Mouse (Mus musculus): ENCODE data around the gene Auts2.

Auts2 gene

DNA sequence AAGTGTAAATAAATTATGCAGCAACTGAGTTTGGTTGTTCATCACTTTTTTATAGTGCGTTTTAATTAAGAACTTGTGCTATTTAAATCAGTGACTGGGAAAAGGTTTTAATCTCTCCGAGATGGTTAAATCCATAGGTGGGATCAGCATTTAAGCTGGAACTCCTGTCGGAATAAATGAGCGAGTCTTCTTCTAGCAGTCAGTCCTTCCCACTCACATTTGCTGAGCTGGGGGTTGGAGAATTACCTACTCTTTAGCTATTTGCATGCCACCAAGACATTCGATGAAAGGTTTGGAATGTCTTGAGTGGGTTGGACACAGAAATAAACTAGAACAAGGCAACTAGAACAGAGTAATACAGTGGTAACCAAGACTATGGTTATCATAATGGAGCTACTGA lies 45.1 kb downstream of the Auts2 start:
- no peak for DNase-seq

DNA sequence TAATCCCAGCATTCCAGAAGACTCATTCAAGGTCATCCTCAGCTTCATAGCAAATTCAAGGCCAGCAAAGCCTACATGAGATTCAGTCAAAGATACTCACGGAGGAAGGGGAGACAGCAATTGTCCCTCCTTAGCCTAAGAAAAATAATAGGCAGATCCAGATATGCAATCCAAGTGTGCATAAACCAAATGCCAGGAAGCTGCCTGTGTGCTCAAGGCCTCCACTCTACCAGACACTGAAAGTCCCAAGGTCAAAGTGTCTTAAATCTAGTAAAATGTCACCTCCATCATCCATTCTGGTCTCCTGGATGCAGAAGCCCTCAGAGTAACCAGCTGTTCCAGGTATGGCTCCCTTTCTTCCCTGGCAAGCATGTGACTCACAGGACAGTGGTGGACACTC lies 50.4 kb downstream of the Auts2 start:
- no peak for DNase-seq

DNA sequence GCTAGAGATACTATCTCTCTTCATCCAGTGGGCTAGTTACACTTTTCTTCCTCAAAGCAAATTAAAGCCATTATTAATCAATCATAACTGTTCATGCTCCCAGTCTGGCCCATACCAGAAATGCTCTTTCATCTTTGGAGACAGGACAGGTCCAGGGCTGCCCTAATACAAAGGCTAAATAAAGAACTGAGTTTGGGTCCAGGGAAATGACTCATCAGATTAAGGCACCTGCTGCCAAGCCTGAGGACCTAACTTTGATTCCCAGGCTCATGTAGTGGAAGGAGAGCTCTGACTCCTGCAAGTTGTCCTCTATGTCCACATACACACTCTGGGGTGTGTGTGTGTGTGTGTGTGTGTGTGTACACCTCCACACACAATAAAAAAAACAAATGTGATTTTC lies 51.1 kb downstream of the Auts2 start:
- DNase-seq = no peak

DNA sequence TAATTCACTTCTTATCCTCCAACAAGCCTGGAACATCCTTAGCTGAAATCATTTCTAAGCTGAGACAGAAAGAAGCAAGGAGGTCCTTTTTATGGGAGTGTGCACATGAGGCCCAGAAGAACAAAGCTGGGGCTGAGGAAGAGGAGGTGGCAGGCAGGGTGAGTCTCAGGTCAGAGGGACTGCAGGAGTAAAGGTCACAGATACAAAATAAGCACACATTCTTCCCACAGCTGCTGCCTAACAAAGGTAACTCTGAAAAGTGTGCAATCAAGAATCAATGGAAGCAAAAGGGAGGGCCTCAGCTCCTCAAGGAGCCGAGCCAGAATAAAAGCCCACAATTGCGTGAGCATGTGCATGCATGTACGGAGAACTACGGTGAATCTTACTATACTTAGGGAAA lies 51.6 kb downstream of the Auts2 start:
- DNase-seq = no peak

DNA sequence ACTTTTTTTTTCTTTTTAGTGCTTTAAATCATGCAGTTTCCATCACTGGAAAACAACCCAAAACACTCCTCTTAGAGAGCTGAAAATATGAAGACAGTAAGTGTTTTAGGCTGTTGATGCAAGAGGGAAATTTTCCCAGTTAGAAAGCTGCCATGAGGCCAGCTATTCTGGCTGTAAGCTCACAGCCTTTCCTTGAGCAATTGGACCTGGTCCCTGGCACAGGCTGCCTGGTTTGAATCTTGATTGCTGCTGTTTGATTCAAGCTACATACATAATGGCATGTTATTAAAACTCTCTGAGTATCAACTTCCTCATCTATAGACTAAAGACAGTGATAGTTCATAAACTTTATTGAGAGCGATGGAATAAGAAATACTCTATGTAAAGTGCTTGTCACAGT lies 52.8 kb downstream of the Auts2 start:
- DNase-seq = no peak

DNA sequence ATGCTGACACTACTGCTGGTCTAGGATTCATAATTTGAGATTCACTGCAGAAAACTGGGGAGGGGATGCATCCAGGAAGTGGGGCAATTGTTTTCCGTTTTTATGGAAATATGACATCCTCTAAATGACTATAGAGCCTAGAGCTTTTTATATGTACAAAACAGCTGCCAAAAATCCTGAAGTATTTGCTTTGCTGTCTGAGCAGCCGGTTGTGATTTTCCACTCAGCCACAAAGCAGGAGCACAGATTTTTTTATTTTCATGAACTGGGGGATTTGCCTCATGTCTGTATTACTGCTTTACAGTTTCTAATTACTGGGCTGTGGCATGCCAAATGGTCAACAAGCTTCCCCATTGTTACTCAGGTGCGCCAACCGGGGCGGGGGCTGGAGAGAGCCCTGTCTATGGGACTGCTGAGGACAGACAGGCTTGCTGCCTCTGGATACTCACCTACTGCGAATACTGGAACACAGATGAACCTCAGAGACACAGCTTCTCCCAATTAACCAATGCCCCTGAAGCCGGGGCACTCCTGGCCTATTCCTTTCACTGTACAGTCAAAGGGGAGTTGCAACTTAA lies 53.3 kb downstream of the Auts2 start:
- DNase-seq = peak; percentile 11

DNA sequence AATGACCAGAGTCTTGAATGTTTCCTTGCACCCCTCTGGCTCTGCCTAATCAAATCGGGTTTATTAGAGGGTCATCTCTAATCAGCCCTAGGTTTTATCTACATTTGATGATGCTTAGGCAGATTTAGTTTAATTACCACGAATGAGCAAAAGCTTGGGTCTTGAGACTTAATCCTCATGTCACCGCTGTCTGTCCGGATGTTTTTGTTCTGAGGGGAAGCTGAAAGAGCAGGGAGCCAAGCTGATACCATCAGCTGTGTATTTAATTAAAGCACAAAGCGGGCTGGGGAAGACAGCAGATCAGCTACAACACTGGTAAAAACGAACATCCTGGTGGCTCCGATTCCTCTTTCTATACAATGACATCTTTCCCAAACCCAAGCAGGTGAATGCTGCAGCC lies 56.3 kb downstream of the Auts2 start:
- peak; percentile 24 for DNase-seq

DNA sequence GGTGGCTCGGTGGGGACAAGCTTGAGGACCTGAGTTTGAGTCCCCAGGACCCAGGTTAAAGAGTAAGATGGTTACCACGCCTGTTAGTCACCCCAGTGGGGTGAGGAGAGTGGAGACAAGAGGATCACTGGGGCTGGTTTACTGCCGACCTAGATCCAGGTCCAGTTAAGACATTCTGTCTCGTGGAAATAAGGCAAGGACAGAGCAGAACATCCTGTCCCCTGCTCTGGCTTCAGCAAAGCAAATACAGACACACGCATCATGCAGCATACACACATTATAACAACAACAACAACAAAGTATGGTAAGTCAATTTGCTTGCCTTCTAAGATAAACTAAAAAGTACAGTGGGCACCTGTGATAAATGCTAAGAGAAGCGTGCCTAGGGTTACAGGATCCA lies 57.1 kb downstream of the Auts2 start:
- DNase-seq = no peak

- no peak for DNase-seq
Measured at GRCm38 (mm10) chr5:132485448-132485847, 57.7 kb downstream of the Auts2 start.

DNA sequence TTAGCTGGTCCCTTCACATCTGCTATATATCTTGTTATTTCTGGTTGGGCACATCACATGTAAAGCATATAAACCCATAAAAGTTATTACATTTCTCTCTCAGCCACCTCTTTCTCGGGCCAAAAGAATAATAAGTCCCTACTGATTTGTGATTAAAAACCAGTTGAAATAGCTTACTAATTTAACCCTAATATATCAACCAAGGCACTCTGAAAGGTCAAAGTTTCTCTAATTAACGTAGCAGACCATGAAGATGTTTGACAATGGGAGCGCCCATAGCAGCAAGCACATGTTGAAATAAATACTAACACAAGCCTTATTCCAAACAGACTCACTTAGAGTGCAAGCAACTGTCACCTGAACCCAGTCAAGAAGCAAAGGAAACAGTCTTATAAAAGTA lies 61.7 kb downstream of the Auts2 start:
- DNase-seq = no peak

DNA sequence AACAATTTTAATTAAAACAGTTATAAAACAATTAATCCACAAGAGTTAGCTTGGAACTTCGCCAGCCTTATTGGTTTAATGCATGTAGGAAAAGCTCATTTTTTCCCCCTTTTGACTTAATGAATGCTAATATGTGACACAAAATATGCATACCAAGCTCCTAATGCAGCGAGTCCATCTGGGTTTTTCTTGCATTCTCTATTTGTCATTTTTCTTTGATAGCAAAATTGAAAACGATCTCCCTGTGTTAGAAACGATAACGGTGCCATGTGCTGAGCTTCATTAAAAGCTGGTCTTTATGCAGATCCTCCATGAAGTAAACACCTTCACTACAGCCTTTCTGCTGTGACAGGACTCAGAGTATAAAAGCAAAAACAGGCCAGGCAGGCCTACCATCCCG lies 62.7 kb downstream of the Auts2 start:
- DNase-seq = no peak

- DNase-seq = no peak
Measured at GRCm38 (mm10) chr5:132479227-132479857, 63.8 kb downstream of the Auts2 start.

GRCm38 (mm10) chr5:132477533-132477932 lies 65.6 kb downstream of the Auts2 start:
- no peak for DNase-seq

DNA sequence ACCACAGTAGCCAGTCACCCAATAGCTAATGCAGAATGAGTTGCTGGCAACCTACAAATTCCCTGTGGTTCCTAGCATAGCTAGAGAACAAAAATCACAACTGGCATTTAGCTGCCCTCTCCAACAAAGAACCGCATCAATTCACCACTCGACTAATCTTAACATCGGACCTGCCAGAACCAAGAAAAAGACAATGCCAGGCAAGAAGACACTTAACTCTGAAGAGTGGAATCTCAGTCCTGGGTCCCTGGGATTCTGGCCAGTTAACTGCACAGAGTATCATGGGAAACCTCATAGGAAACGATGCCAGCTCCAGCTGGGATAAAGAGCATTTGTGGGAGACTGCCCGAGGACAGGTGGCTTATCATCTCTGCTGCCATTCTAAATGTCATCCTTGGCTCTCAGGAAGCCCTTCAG lies 70.2 kb downstream of the Auts2 start:
- DNase-seq = no peak

DNA sequence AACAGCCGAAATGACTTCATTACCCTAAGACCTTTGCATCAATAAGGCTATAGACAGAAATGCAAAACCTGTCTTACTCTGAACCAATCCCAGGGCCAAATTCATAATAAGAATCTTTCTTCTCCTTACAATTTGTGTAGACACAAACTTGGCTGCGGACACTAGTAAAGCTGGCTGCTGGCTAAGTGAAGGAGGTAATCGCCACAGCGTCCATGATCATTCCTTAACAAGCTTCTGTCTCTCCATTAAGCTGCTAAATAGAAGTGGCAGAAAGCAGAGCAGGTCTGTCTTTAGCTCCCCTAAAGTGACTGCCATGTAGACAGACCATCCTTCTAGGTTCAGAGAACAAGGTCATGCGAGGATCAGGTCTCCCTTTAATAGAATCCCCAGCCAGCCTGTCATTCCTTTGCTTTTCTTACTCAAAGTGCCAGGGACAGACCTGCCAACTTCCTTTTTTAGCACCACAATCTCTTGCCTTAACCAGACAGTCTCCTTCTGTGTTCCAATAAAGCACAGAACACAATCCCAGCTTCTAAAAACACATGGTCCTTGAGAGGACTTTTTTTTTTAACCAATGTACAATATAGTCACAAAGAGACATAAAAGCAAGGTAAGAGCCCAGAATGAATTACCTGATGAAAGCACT lies 70.8 kb downstream of the Auts2 start:
- DNase-seq = no peak

DNA sequence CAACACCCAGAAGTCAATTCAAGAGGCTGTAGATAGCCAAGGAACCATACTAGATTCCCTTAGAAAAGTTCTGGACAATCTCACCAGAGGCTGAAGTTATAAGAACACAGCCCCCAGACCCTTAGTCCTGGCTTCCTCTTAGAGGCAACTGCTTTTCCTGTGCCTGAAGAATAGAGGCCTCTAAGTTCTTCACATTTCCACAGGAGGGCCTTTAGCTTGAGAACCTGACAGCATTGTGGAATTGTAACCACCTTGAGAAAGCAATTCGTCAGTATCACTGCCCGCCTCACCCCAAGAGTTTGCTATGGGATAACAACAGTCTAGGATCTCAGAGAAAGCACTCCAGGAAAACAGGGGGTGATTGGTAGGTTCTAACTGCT lies 75.8 kb downstream of the Auts2 start:
- no peak for DNase-seq

DNA sequence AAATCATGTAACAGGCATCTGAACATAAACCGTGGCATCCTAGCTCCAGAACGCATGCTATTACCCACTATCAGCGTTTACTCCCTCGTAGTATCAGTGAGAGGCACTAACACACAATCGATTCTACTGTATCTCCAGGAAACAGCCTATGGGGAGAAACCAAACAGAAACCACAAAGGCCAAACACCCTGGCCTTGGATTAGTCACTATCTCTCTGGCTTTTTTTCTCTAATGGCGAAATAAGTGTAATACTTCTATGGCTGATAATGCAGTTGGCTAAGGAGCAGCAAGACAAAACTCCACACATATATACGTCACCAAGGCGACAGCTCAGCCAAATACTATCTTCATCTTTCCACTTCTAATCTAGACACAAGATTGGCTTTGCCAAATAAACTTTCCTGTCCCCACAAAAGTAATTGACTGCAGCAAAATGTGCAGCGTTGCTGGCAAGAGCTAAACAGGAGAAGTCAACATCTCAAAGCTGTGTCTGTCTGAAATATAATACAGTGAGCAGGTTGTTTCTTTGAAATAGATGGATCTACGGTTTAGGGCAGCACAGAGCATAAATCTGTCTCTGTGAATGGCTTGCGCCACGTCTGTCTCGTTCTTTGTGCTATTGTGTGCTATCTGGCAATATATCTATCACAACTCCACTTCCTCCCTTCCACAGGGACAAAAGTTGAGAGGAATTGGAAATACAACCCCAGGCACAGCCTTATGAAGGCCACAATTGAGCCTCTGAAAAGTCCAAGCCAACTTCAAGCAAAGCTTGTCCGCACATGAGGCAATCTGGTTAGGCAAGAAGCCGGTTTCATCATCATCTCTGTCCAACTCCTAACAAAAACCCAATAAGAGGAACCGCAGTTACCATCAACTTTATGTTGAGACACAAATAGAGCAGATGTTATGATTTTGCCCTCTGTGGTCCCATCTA lies 76.4 kb downstream of the Auts2 start:
- peak; percentile 44 for DNase-seq

GRCm38 (mm10) chr5:132462560-132462959 lies 80.6 kb downstream of the Auts2 start:
- no peak for DNase-seq

DNA sequence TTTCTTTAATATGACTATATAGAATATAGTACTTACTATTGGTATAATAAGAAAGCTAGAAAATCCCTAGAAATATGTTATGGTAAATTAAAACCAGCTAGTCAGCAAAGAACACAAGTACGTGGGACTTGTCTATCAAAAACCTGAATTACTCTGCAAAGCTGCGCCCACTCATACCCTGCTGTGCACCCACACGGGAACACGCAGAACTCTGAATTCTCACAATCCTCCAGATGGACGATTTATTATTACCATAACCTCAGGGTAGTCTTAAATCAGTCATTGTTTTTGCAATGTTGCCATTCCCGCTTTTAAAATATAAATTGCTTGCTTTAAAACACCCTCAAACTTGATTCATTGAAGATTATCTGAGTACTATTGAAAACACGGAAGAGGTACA lies 84.6 kb downstream of the Auts2 start:
- DNase-seq = no peak

DNA sequence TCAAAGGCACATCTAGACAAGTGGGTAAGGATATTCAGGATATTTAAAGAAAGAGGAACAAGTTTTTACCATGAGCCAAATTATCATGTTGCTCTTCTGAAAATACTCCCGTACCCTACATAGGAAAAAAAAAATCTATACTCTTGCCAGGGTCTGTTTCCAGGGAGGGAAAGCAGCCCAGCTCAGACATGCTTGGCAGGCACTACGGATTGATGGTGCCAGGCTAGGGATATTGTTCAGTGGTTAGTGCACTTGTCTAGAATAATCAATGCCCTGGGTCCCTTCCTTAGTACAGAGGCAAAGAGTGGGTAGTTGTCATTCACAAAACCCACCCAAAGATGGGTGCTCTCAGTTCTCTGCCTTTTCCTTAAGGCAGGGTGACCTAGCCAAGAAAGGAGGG lies 90.8 kb downstream of the Auts2 start:
- no peak for DNase-seq

DNA sequence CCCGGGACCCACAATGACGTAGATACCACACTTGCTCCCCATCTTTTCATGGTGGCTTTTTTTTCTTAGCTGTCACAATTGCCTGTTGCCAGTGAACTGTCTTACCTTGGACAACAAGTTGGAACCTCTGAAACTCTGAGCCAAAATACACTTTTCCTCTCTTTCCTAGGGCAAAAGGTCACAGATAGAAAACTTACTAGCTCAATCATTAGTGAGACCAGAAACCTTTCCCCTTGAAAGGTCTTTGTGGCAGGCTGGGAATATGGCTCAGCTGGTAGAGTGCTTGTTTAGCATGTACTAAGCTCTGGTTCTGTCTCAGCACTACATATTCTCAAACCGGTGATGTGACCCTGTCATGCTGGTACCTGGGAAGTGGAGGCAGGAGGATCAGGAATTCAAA lies 93.1 kb downstream of the Auts2 start:
- no peak for DNase-seq

GRCm38 (mm10) chr5:132448401-132449066 lies 94.6 kb downstream of the Auts2 start:
- no peak for DNase-seq

Measured in lung, postnatal 14 days (tissue).